Mouse (Mus musculus): ENCODE measurements around the gene Olfr749. TPM values are rescaled to one million over a fixed set of nuclear protein-coding genes. Genes with fewer than 3 reads are reported as not detected.

Olfr749 gene
- not detected in 2 replicates for polyA plus RNA-seq (2015; fragmentation: Nextera tagmentation; extraction: Ambion mirVana)

DNA sequence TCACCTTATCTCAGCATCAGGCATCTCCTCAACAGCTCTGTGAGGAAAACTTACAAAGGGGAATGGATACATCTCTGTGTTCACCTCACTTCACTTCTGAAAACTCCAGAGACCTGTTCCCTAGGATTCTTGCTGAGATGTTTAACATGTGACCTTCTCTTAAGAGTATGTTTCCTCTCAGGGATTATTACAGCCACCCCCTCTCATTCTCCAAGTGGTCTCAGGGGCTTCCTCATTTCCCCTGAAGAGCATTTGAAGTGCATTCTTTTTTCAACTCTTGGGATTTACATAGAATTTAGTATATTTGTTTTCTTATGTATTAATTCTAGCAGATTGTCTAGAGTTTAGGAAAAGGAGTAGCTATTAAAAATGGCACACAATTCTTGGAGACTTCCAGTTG, at the start of gene Olfr749:
TSS of gene Olfr749 (minus strand) at position 101 of the 400 bp plus-strand sequence.

DNA sequence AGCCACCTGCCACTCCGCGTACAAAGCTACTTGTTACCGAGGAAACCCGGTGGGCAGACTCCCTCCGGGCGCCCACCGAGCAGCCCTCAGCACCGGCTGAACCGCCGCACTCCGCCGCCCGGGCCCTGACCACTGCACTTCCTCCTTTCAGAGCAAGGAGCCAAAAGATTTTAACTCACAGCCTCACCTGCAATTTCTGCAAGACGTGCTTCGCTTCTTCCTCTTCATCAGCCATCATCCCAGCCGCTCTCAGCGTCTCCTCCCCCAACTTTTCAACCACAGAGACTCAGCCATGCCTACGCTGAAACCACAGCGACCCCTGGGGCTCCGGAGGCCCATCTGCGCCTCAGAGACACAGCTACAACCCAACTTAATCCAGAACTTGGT, 40.4 kb upstream of the Olfr749 start, which contains the start of gene Ttc5:
TSS of gene Ttc5 (minus strand) at position 269 of the 387 bp plus-strand sequence.

DNA sequence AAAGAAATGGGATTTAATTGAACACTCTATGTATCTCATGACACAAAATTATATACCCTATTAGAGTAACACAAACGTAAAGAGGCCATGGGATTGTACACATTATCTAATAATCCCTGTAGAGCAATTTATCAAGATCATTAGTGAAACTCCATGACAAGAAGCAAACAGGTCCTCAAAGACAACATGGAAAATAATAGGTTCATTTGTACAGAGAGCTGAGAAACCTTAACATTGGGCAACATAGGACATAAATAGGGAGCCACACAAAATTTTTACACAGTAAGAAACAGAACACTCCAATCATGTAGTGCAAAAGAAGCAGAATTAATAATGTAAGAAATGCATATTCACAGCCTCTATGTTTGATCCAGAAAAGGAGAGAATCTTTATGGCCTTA, 37.8 kb downstream of the Olfr749 start, which contains the start of gene Olfr748:
TSS of gene Olfr748 (plus strand) at position 301 of the 400 bp plus-strand sequence.

DNA sequence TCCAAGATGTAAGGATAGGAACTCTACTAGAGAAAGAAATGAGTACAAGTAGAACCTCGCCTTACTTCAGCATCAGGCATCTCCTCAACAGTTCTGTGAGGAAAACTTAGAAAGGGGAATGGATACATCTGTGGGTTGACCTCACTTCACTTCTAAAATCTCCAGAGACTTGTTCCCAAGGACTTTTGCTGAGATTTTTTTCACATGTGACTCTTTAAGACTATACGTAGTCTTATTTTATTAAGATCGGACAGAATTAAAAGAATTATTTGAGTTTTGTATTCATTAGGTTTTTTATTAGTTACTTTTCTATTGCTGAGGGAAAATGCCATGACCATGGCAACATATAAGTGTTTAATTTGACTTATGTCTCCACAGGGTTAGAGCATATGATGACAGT, 51.8 kb downstream of the Olfr749 start, which contains the start of gene Olfr747:
TSS of gene Olfr747 (minus strand) at position 101 of the 400 bp plus-strand sequence.

Other genes starting within 250 kb of the Olfr749 start
- not detected in 2 replicates for gene Olfr742, start 241.5 kb downstream of the Olfr749 start, polyA plus RNA-seq (2015; fragmentation: Nextera tagmentation; extraction: Ambion mirVana)
- gene Olfr743, start 223.3 kb downstream of the Olfr749 start, polyA plus RNA-seq (2015; fragmentation: Nextera tagmentation; extraction: Ambion mirVana) = not detected in 2 replicates
- gene Olfr744, start 130.2 kb downstream of the Olfr749 start, polyA plus RNA-seq (2015; fragmentation: Nextera tagmentation; extraction: Ambion mirVana) = not detected in 2 replicates
- not detected in 2 replicates for gene Olfr745, start 105.7 kb downstream of the Olfr749 start, polyA plus RNA-seq (2015; fragmentation: Nextera tagmentation; extraction: Ambion mirVana)
- gene Olfr746, start 98.0 kb downstream of the Olfr749 start, polyA plus RNA-seq (2015; fragmentation: Nextera tagmentation; extraction: Ambion mirVana) = not detected in 2 replicates
- gene Olfr747, start 51.9 kb downstream of the Olfr749 start, polyA plus RNA-seq (2015; fragmentation: Nextera tagmentation; extraction: Ambion mirVana) = not detected in 2 replicates
- gene Olfr748, start 37.7 kb downstream of the Olfr749 start, polyA plus RNA-seq (2015; fragmentation: Nextera tagmentation; extraction: Ambion mirVana) = not detected in 2 replicates
- gene Ttc5, start 40.4 kb upstream of the Olfr749 start, polyA plus RNA-seq (2015; fragmentation: Nextera tagmentation; extraction: Ambion mirVana) = 27.9 and 32.0 TPM in 2 replicates
- not detected in 2 replicates for gene Ccnb1ip1, start 62.6 kb upstream of the Olfr749 start, polyA plus RNA-seq (2015; fragmentation: Nextera tagmentation; extraction: Ambion mirVana)
- gene Parp2, start 62.7 kb upstream of the Olfr749 start, polyA plus RNA-seq (2015; fragmentation: Nextera tagmentation; extraction: Ambion mirVana) = 44.8 and 46.3 TPM in 2 replicates
- gene Tep1, start 125.5 kb upstream of the Olfr749 start, polyA plus RNA-seq (2015; fragmentation: Nextera tagmentation; extraction: Ambion mirVana) = 9.8 and 14.8 TPM in 2 replicates
- gene Klhl33, start 152.4 kb upstream of the Olfr749 start, polyA plus RNA-seq (2015; fragmentation: Nextera tagmentation; extraction: Ambion mirVana) = 0.16 and 0.24 TPM in 2 replicates
- 73.5 and 76.4 TPM in 2 replicates for gene Osgep, start 179.8 kb upstream of the Olfr749 start, polyA plus RNA-seq (2015; fragmentation: Nextera tagmentation; extraction: Ambion mirVana)
- 94.3 and 96.1 TPM in 2 replicates for gene Apex1, start 179.9 kb upstream of the Olfr749 start, polyA plus RNA-seq (2015; fragmentation: Nextera tagmentation; extraction: Ambion mirVana)
- gene Pip4p1, start 185.8 kb upstream of the Olfr749 start, polyA plus RNA-seq (2015; fragmentation: Nextera tagmentation; extraction: Ambion mirVana) = 25.7 and 27.4 TPM in 2 replicates
- 129 and 140 TPM in 2 replicates for gene Pnp, start 186.0 kb upstream of the Olfr749 start, polyA plus RNA-seq (2015; fragmentation: Nextera tagmentation; extraction: Ambion mirVana)
- not detected in 2 replicates for gene Gm49342, start 199.4 kb upstream of the Olfr749 start, polyA plus RNA-seq (2015; fragmentation: Nextera tagmentation; extraction: Ambion mirVana)
- 21.4 and 25.9 TPM in 2 replicates for gene Pnp2, start 210.9 kb upstream of the Olfr749 start, polyA plus RNA-seq (2015; fragmentation: Nextera tagmentation; extraction: Ambion mirVana)